Mouse (Mus musculus) central nervous system, embryonic 18 days (tissue): Measurements from ENCODE around the gene Gm17584. TPM values are rescaled to one million over a fixed set of nuclear protein-coding genes. Genes with fewer than 3 reads are reported as not detected.

Experiments
- polyA plus RNA-seq: library from polyadenylated mRNA; depleted of rRNA; stranded (reverse); fragments of >200 nt; gene quantifications from 2 replicates; pipeline ENCODE4 v1.2.3, GENCODE M21; 2012; rRNA removed

The Gm17584 gene
- not detected in 2 replicates for polyA plus RNA-seq

DNA sequence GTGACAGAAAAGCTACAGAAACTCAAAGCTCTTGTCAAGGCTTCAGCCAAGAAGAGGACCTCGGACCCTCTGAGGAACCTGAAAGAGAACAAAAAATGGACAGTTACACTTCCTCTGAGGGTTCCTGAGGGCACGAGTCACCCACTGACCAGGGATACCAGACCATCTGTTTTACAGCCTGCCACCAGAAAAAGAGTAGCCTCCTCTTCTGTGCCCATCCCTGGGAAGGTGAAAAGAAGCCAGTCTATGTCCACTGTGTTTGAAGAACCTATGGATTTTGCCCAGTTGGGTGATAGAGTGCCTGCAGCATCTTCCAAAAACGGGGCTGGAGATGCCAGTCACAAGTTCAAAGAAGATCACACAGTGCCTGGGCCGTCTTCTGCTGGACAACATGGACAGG lies at the start of gene Gm17584:
TSS of gene Gm17584 (plus strand) at position 301 of the 400 bp plus-strand sequence.

Other genes starting within 250 kb of the Gm17584 start
- not detected in 2 replicates for gene Gm17469, start 129.3 kb downstream of the Gm17584 start, polyA plus RNA-seq